Mouse (Mus musculus) forebrain, embryonic 12.5 days (tissue): ENCODE measurements at regions not wholly inside any gene's neighbourhood (a gene's known extent, or its start where the extent isn't known, plus 50 kb on each side); places are given as distances from the start of the nearest gene placed in this dataset.
A peak's percentile ranks its signal among the peaks of the same experiment; 100 is the strongest.

Experiments
- ATAC-seq: fragments of 200-750 bp; cut with Nextera tagmentation; 2 replicates; pipeline ENCODE4 v1.8.0; 2017; ENCODE audit warnings: moderate TSS enrichment; ENCODE audit not compliant: low FRiP score
- H3K27ac ChIP-seq: fragments of 300-500 bp; sonication (generic); 2 replicates; pipeline ENCODE4 v1.5.1; 2016; ENCODE audit warnings: mild to moderate bottlenecking
- H3K27me3 ChIP-seq: fragments of 300-500 bp; sonication (generic); 2 replicates; pipeline ENCODE4 v1.6.1; 2016; ENCODE audit warnings: mild to moderate bottlenecking
- H3K36me3 ChIP-seq: fragments of 300-500 bp; sonication (generic); replicated peaks from 2 replicates; pipeline ENCODE4 v1.6.1; 2016; ENCODE audit warnings: mild to moderate bottlenecking
- H3K4me1 ChIP-seq: fragments of 300-500 bp; sonication (generic); 2 replicates; pipeline ENCODE4 v1.6.1; 2016
- H3K4me2 ChIP-seq: fragments of 300-500 bp; sonication (generic); 2 replicates; pipeline ENCODE4 v1.6.1; 2016; ENCODE audit warnings: mild to moderate bottlenecking, moderate library complexity
- H3K4me3 ChIP-seq: fragments of 300-500 bp; sonication (generic); replicated peaks from 2 replicates; pipeline ENCODE4 v1.5.1; 2016; ENCODE audit warnings: mild to moderate bottlenecking
- H3K9ac ChIP-seq: fragments of 300-500 bp; sonication (generic); 2 replicates; pipeline ENCODE4 v1.6.1; 2016; ENCODE audit warnings: mild to moderate bottlenecking
- H3K9me3 ChIP-seq: fragments of 300-500 bp; sonication (generic); 2 replicates; pipeline ENCODE4 v1.6.1; 2016
- WGBS: fragments of 180-500 bp; shearing (Covaris S2); methylation state at CpG from one replicate; pipeline ENCODE4 v1.1.7; 2016; 5-methylcytosine and 5-hydroxymethylcytosine counted together

DNA sequence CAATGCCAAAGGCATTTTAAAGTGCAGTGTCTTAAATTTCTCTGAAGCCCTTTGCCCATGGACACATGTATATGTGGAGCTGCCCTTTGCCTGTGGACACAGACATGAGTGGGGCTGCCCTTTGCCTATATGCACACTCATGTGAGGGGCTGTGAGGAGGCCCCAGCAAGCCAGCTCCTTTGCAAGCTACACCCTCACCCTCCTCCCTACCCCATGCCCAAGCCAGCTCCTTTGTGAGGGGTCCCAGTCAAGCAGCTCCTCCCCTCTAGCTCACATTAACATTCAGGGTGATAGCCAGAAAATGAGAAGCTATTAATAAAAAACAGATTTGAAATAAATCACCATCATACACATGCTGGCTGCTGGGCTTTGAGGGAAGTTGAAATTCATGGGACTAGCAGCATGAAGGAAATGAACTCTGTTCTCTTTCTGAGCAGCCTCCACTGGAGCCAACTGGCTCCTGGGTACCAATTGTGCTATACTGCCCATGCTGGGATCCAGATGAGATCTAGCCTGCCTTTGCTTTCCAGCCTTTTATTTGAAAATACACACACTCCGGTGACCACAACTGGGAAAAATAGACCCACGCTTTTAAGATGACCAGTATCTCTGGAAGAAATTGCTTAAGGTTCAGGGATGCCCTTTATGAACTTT lies 151.4 kb downstream of the Abcc12 start:
- no peak for ATAC-seq

GRCm38 (mm10) chr8:86428131-86428530 lies 152.4 kb downstream of the Abcc12 start:
- Histone ChIP-seq H3K4me2 (no peak overlapping the region), H3K4me1 (no peaks in the 10 kb centered on the region; the same call in 1 of the 2 replicates), H3K9ac (no peak overlapping the region), H3K27me3 (no peaks in the 10 kb centered on the region), H3K27ac (no peak overlapping the region), H3K9me3 (no peaks in the 10 kb centered on the region), H3K36me3 (no peaks in the 10 kb centered on the region), H3K4me3 (no peak overlapping the region)
- 47% methylated on average over 5 of the region's 5 CpGs for WGBS
- ATAC-seq, result no peak

More for the DNA sequence above, 151.4 kb downstream of the Abcc12 start:
- Histone ChIP-seq H3K9ac (no peak overlapping the region), H3K9me3 (no peaks in the 10 kb centered on the region), H3K4me3 (no peak overlapping the region), H3K36me3 (no peaks in the 10 kb centered on the region), H3K4me1 (no peaks in the 10 kb centered on the region; the same call in 1 of the 2 replicates), H3K4me2 (no peak overlapping the region), H3K27me3 (no peaks in the 10 kb centered on the region), H3K27ac (no peak overlapping the region)
- 91% methylated on average over 2 of the region's 2 CpGs for WGBS

DNA sequence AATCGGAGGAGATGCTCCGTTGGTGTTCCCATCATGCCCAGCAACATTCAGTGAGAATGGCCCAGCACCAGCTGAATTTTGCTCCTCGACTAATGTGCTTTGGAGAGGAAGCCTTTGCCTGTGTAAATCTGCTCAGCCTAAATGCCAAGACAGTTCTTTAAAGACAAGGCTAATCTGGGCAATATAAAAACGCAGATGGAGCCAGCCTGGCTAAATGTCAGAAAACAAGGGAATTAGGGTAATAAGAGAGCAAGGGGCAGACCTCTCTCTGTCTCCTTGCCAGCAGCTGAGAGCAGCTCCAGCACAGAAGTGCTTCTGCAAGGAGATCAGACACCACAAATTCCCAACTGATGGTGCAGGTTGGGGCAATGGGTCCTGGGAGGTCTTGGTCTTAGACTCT lies 154.4 kb downstream of the Abcc12 start:
- 70% methylated on average over 4 of the region's 4 CpGs for WGBS
- H3K36me3 ChIP-seq, result no peaks in the 10 kb centered on the region
- no peaks in the 10 kb centered on the region; the same call in 1 of the 2 replicates for H3K4me1 ChIP-seq
- H3K9ac ChIP-seq, result no peak overlapping the region
- H3K9me3 ChIP-seq, result no peaks in the 10 kb centered on the region
- no peak for ATAC-seq
- H3K27me3 ChIP-seq, result no peaks in the 10 kb centered on the region
- H3K27ac ChIP-seq, result no peak overlapping the region
- no peak overlapping the region for H3K4me2 ChIP-seq
- H3K4me3 ChIP-seq, result no peak overlapping the region

DNA sequence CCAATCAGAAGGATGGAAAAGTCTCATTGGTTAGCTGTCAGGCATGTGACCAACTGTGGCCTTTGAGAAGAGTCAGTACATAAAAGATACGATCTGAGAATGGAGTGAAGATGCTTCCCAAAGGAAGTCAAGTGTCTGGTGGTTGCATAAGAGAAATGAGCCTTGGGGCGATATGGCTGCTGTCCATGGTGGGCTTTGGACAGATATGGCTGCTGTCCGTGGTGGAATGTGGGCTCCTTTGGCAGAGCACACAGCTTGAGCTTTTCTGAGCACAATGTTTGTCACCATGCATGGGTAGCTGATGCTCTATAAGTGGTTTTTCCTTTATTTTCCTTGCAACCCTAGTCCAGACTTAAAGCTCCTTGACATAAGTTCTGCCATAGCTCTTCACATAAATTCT lies 155.1 kb downstream of the Abcc12 start:
- Histone ChIP-seq H3K27ac (no peak overlapping the region), H3K27me3 (no peaks in the 10 kb centered on the region)
- 79% methylated on average over 3 of the region's 3 CpGs for WGBS

GRCm38 (mm10) chr8:86419059-86419651 lies 161.3 kb downstream of the Abcc12 start:
- no peak for ATAC-seq
- Histone ChIP-seq H3K4me3 (no peak overlapping the region), H3K4me2 (no peak overlapping the region), H3K9me3 (no peaks in the 10 kb centered on the region), H3K27me3 (no peaks in the 10 kb centered on the region), H3K4me1 (peaks cover 13% of the 10 kb centered on the region), H3K36me3 (no peaks in the 10 kb centered on the region), H3K9ac (no peak overlapping the region), H3K27ac (peak overlapping the region; percentile 31; the same call in 1 of the 2 replicates)
- 58% methylated on average over 5 of the region's 5 CpGs for WGBS

More for the DNA sequence above, 155.1 kb downstream of the Abcc12 start:
- Histone ChIP-seq H3K4me2 (no peak overlapping the region), H3K4me3 (no peak overlapping the region), H3K9me3 (no peaks in the 10 kb centered on the region), H3K9ac (no peak overlapping the region), H3K36me3 (no peaks in the 10 kb centered on the region), H3K4me1 (no peaks in the 10 kb centered on the region; the same call in 1 of the 2 replicates)
- ATAC-seq, result no peak

DNA sequence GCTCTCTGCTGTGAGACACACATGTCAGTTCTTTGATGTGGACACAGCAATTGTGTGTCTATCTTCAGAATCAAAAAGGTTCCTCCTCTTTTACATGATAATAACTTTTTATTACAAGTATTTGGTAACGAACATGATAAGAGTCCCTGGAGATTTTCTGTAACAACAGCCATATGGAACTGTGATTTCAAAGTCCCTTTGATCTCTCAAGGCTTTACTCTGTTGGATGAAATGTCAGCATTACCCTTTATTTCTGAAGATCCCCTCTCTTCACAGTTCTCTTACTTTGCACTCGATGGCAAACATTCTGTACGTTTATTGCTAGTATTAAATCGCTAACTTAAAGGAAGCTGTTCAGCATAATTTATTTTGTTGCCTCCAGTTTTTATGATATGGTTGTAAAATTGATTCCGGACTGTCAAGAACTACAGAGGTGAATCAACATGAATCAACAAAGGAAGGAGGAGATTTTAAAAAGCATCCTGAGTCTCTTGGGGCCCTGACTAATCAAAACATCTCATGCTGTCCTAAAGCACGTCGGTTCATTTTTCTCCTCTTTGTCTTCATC lies 162.0 kb downstream of the Abcc12 start:
- no peak overlapping the region for H3K27ac ChIP-seq
- H3K4me1 ChIP-seq, result peaks cover 13% of the 10 kb centered on the region
- ATAC-seq, result no peak
- no peaks in the 10 kb centered on the region for H3K27me3 ChIP-seq
- no peak overlapping the region for H3K4me2 ChIP-seq
- no peak overlapping the region for H3K4me3 ChIP-seq
- no peaks in the 10 kb centered on the region for H3K9me3 ChIP-seq
- H3K36me3 ChIP-seq, result no peaks in the 10 kb centered on the region
- WGBS, result 54% methylated on average over 7 of the region's 7 CpGs
- H3K9ac ChIP-seq, result no peak overlapping the region

- no peak for ATAC-seq
- Histone ChIP-seq H3K4me1 (peaks cover 13% of the 10 kb centered on the region), H3K9me3 (no peaks in the 10 kb centered on the region), H3K36me3 (no peaks in the 10 kb centered on the region), H3K27me3 (no peaks in the 10 kb centered on the region), H3K27ac (no peak overlapping the region), H3K4me2 (no peak overlapping the region), H3K9ac (no peak overlapping the region), H3K4me3 (no peak overlapping the region)
- 90% methylated on average over 2 of the region's 2 CpGs for WGBS
Observed at GRCm38 (mm10) chr8:86415208-86415607, 165.3 kb downstream of the Abcc12 start.

DNA sequence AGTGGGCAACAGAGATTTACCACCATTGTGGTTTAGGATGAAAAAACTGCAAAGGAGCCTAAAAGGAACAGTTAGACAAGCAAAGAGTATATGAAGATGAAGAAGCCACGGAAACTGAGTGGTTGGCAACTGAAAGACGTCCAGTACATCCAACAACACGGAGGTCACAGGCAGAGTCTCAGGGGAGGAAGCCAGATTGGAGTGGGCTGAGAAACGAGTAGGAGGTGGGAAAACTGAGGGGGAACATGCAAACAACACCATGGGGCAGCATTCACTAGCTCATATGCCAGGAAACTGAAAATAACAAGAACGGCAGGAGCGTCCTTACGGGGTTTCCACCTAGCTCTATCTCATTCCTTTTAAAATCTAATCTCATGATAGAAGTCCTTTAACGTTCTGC lies 169.3 kb downstream of the Abcc12 start:
- 86% methylated on average over 8 of the region's 8 CpGs for WGBS
- Histone ChIP-seq H3K27ac (no peak overlapping the region), H3K9me3 (no peaks in the 10 kb centered on the region), H3K4me3 (no peak overlapping the region), H3K4me2 (no peak overlapping the region), H3K27me3 (no peaks in the 10 kb centered on the region), H3K36me3 (no peaks in the 10 kb centered on the region), H3K4me1 (no peaks in the 10 kb centered on the region), H3K9ac (no peak overlapping the region)
- ATAC-seq, result no peak

DNA sequence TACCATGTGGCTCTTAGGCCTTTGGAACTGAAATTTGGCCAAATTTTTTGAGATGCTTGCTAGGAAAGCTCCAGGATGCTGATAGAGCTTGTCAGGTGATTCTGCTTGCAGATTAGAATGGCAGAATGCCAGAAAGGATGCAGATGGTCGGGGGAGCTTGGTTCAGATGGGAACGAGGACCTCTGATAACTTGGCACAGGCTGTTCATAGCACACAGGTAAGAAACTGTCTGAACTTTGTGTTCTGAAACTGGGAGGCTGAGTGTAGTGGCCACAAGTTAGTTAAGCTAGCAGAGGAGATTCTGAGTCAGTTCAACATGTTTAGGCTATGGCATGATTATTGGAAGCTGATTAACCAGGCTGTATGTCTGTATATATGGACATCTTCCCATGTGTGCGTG lies 174.3 kb downstream of the Abcc12 start:
- H3K4me3 ChIP-seq, result no peak overlapping the region
- 80% methylated on average over 3 of the region's 3 CpGs for WGBS
- ATAC-seq, result no peak
- no peaks in the 10 kb centered on the region for H3K36me3 ChIP-seq
- no peaks in the 10 kb centered on the region; the same call in 1 of the 2 replicates for H3K4me1 ChIP-seq
- no peaks in the 10 kb centered on the region for H3K9me3 ChIP-seq
- H3K27ac ChIP-seq, result no peak overlapping the region
- H3K9ac ChIP-seq, result no peak overlapping the region
- no peak overlapping the region for H3K4me2 ChIP-seq
- H3K27me3 ChIP-seq, result no peaks in the 10 kb centered on the region

GRCm38 (mm10) chr8:86403434-86403833 lies 177.1 kb downstream of the Abcc12 start:
- Histone ChIP-seq H3K27me3 (no peaks in the 10 kb centered on the region), H3K4me2 (no peak overlapping the region), H3K27ac (no peak overlapping the region), H3K9me3 (no peaks in the 10 kb centered on the region), H3K36me3 (no peaks in the 10 kb centered on the region), H3K4me3 (no peak overlapping the region), H3K4me1 (no peaks in the 10 kb centered on the region; the same call in 1 of the 2 replicates), H3K9ac (no peak overlapping the region)
- no peak for ATAC-seq
- 79% methylated on average over 4 of the region's 4 CpGs for WGBS

- Histone ChIP-seq H3K27me3 (no peaks in the 10 kb centered on the region), H3K9me3 (no peaks in the 10 kb centered on the region), H3K27ac (no peak overlapping the region), H3K4me1 (no peaks in the 10 kb centered on the region; the same call in 1 of the 2 replicates), H3K4me2 (no peak overlapping the region), H3K9ac (no peak overlapping the region), H3K4me3 (no peak overlapping the region), H3K36me3 (no peaks in the 10 kb centered on the region)
- ATAC-seq, result no peak
- 55% methylated on average over 2 of the region's 2 CpGs for WGBS
Observed at GRCm38 (mm10) chr8:86401946-86402345, 178.5 kb downstream of the Abcc12 start.

GRCm38 (mm10) chr8:86395121-86395520 lies 185.4 kb downstream of the Abcc12 start:
- ATAC-seq, result no peak
- Histone ChIP-seq H3K4me1 (peaks cover 11% of the 10 kb centered on the region), H3K9me3 (0 out of 2 replicates have a peak, but pooled peaks cover 4% of the 10 kb centered on the region), H3K4me3 (no peak overlapping the region), H3K27me3 (0 out of 2 replicates have a peak, but pooled peaks cover 7% of the 10 kb centered on the region), H3K4me2 (no peak overlapping the region), H3K36me3 (no peaks in the 10 kb centered on the region), H3K9ac (no peak overlapping the region), H3K27ac (no peak overlapping the region)
- WGBS, result 87% methylated on average over 3 of the region's 3 CpGs
